Mouse (Mus musculus): ENCODE measurements around the gene Pcsk5. TPM values are rescaled to one million over a fixed set of nuclear protein-coding genes. Genes with fewer than 3 reads are reported as not detected.

The Pcsk5 gene
- polyA plus RNA-seq, 1 experiment, result 1.2 TPM

DNA sequence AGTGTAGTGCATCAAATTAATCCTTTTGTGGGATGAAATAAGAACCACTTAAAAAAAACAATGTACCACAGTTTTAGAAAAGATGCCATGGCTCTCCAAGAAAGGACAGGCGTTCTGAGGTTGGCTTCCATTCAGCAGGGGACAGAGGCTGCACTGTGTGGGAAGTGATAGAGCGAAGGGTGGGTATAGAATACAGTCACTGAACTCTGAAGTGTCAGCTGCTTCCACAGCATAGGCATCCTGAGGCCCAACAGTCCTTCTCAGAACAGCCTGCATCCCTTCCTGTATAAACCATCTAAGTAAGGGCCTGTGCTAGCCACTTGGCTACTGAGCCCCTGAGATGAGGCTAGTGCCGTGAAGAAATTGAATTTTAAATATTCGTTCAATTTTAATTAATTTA is 271.3 kb downstream of the Pcsk5 start:
- Histone ChIP-seq H3K36me3 (ENCODE audit: control insufficient read depth, insufficient read depth, low read length) (no peaks in the 10 kb centered on the region), H3K4me3 (ENCODE audit: extremely low read depth, insufficient read depth, insufficient read length) (no peak overlapping the region), H3K27me3 (ENCODE audit: control insufficient read depth, insufficient read depth, low read length) (no peaks in the 10 kb centered on the region), H3K4me1 (ENCODE audit: control insufficient read depth, insufficient read depth, insufficient read length) (no peaks in the 10 kb centered on the region), H3K27ac (ENCODE audit: insufficient read depth, low read length) (no peak overlapping the region)
- TF ChIP-seq POLR2A (IDR thresholded peaks at IDR 0.05; ENCODE audit: low read depth, low read length) (no peak), CTCF (IDR thresholded peaks at IDR 0.05; ENCODE audit: extremely low read depth, insufficient read depth, insufficient read length, insufficient replicate concordance) (no peak)
- no peak for DNase-seq (ENCODE audit: low read depth in 1 of 2, low spot score in 2 of 2)
- 91% methylated on average over 4 of the region's 4 CpGs for WGBS

DNA sequence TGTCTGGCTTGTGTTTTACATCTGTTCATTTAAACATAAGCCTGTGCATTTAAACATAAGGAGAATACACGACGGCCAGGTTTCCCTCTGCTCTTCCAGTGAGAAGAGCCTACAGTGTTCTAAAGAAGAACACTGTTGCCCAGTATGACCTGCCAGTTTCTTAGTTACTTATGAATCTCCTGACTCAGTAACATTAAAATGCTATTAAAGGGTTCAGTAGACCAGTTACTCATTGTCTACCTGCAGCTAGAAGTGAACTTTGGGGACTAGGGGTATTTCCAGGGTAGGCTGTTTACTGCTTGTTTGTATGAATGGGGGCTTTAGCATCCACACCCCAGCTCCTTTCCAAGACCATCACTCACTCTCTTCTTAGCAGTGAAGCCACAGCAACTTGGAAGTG is 278.7 kb downstream of the Pcsk5 start:
- TF ChIP-seq POLR2A (IDR thresholded peaks at IDR 0.05; ENCODE audit: low read depth, low read length) (no peak), CTCF (IDR thresholded peaks at IDR 0.05; ENCODE audit: extremely low read depth, insufficient read depth, insufficient read length, insufficient replicate concordance) (no peak)
- Histone ChIP-seq H3K4me1 (ENCODE audit: control insufficient read depth, insufficient read depth, insufficient read length) (no peaks in the 10 kb centered on the region), H3K27ac (ENCODE audit: insufficient read depth, low read length) (no peak overlapping the region), H3K27me3 (ENCODE audit: control insufficient read depth, insufficient read depth, low read length) (no peaks in the 10 kb centered on the region), H3K36me3 (ENCODE audit: control insufficient read depth, insufficient read depth, low read length) (no peaks in the 10 kb centered on the region), H3K4me3 (ENCODE audit: extremely low read depth, insufficient read depth, insufficient read length) (no peak overlapping the region)
- 95% methylated on average over 2 of the region's 2 CpGs for WGBS
- no peak for DNase-seq (ENCODE audit: low read depth in 1 of 2, low spot score in 2 of 2)

DNA sequence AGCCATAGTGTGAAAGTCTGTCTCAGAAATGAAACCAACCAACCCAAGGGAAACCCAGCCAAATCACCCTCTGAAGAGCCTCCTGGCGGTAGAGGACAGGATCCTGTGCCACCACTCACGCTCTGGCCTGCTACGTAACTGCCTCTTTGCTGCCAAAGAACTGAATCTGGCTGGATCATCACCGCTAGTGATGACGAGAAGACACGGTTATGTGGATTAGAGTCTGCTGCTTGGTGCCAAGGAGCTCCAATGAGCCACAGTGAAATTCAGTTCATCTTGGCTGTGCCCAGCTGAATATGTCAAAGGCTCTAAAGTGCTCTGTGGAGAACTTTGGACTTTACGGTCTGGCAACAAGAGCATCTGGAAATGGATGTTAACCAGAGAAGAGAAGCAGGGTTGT is 282.3 kb downstream of the Pcsk5 start:
- Histone ChIP-seq H3K36me3 (ENCODE audit: control insufficient read depth, insufficient read depth, low read length) (no peaks in the 10 kb centered on the region), H3K4me1 (ENCODE audit: control insufficient read depth, insufficient read depth, insufficient read length) (no peaks in the 10 kb centered on the region), H3K4me3 (ENCODE audit: extremely low read depth, insufficient read depth, insufficient read length) (no peak overlapping the region), H3K27ac (ENCODE audit: insufficient read depth, low read length) (no peak overlapping the region), H3K27me3 (ENCODE audit: control insufficient read depth, insufficient read depth, low read length) (no peaks in the 10 kb centered on the region)
- WGBS, result 93% methylated on average over 7 of the region's 7 CpGs
- TF ChIP-seq POLR2A (IDR thresholded peaks at IDR 0.05; ENCODE audit: low read depth, low read length), result no peak
- TF ChIP-seq CTCF (IDR thresholded peaks at IDR 0.05; ENCODE audit: extremely low read depth, insufficient read depth, insufficient read length, insufficient replicate concordance), result no peak
- DNase-seq (ENCODE audit: low read depth in 1 of 2, low spot score in 2 of 2), result no peak

DNA sequence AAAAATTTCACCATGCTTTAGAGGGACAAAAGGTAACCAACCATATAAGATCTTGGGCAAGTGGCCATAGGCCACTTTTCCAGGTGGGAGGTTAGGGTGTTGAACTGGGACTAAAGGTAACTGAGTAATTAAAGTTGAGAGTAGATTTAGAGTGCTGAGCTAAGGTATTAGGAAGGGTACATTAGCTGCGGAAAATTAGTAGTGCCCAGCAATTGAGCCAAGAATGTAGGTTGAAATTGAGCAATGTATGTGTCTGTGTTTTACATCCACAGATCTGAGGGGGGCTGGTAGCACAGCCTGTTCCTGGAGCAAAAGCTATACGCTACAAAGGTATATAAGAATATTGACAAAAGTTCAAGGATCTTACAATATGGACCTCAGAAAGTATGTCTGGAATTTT is 282.9 kb downstream of the Pcsk5 start:
- WGBS, result 92% methylated on average over 2 of the region's 2 CpGs
- DNase-seq (ENCODE audit: low read depth in 1 of 2, low spot score in 2 of 2), result no peak
- no peak overlapping the region for H3K4me3 ChIP-seq (ENCODE audit: extremely low read depth, insufficient read depth, insufficient read length)
- no peaks in the 10 kb centered on the region for H3K27me3 ChIP-seq (ENCODE audit: control insufficient read depth, insufficient read depth, low read length)
- H3K36me3 ChIP-seq (ENCODE audit: control insufficient read depth, insufficient read depth, low read length), result no peaks in the 10 kb centered on the region
- TF ChIP-seq POLR2A (IDR thresholded peaks at IDR 0.05; ENCODE audit: low read depth, low read length), result no peak
- TF ChIP-seq CTCF (IDR thresholded peaks at IDR 0.05; ENCODE audit: extremely low read depth, insufficient read depth, insufficient read length, insufficient replicate concordance), result no peak
- H3K4me1 ChIP-seq (ENCODE audit: control insufficient read depth, insufficient read depth, insufficient read length), result no peaks in the 10 kb centered on the region
- H3K27ac ChIP-seq (ENCODE audit: insufficient read depth, low read length), result no peak overlapping the region

DNA sequence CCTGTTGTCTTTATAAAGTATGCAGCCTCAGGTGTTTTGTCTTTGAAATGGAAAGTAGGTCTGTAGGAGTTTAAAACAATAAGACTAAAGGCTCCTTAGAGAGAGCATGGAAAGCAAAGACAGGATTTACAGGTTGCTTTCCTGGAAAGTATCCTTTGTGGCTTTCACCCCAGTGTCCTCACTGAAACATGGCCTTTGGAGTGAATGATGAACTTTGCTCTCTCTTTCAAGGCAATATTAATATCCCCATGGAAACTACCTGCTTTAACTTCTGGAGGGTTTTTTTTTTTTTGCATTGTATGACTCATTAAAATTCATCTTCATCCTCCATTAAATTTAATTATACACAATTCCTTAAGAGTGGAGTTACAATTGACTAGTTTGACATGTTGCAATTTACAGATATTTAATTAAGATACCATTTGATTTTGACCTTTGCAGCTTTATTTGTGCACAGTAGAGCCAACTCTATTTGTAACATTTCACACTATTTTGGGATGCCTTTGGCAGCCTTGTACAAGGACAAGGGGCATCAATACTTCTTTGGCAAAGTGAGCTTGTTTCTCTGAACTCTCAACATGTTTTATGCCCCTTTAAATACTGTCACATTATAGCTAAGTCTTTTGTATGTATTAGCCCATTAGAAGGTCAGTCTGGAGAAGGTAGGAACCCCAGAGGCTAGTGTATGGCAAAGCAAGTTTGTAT is 283.9 kb downstream of the Pcsk5 start:
- DNase-seq (ENCODE audit: low read depth in 1 of 2, low spot score in 2 of 2), result no peak
- Histone ChIP-seq H3K4me3 (ENCODE audit: extremely low read depth, insufficient read depth, insufficient read length) (no peak overlapping the region), H3K4me1 (ENCODE audit: control insufficient read depth, insufficient read depth, insufficient read length) (no peaks in the 10 kb centered on the region), H3K27me3 (ENCODE audit: control insufficient read depth, insufficient read depth, low read length) (no peaks in the 10 kb centered on the region), H3K36me3 (ENCODE audit: control insufficient read depth, insufficient read depth, low read length) (no peaks in the 10 kb centered on the region), H3K27ac (ENCODE audit: insufficient read depth, low read length) (no peak overlapping the region)
- TF ChIP-seq POLR2A (IDR thresholded peaks at IDR 0.05; ENCODE audit: low read depth, low read length) (no peak), CTCF (IDR thresholded peaks at IDR 0.05; ENCODE audit: extremely low read depth, insufficient read depth, insufficient read length, insufficient replicate concordance) (no peak)

DNA sequence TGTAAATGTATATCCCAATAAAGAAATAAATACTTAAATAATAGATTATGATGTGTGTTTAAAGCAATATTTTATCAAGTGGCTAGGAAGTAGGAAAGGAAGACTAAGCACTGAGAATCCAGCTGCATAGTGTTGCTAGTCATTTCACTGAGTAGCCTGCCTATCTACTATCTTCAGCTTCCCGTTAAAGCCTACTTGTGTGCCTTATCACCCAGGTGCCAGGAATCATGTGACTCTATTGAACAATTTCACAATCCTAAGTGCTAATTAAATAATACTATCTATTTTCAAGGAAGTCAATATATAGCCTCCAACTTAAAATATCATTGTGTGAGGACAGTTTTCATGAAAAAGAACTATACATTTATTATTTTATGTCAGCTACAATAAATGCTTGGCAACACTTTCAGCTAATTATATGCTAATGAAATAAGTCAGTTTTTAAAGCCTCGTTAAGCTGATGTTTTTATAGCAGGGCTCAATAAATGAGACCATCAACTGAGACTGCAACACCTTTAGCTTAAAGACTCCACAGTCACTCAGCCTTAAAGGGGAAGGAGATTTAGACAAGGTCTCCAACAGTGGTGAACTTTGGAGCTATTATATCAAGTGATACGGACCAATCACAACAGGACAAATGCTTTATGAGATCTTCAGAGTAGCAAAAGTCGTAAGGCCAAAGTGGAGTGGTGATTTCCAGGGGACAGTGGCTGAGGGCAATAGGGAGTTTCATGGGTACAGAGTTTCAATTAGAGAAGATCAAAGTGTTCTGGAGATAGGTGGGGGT is 308.5 kb downstream of the Pcsk5 start:
- H3K4me3 ChIP-seq (ENCODE audit: extremely low read depth, insufficient read depth, insufficient read length), result no peak overlapping the region
- WGBS, result 74% methylated on average over 4 of the region's 4 CpGs
- H3K36me3 ChIP-seq (ENCODE audit: control insufficient read depth, insufficient read depth, low read length), result no peaks in the 10 kb centered on the region
- no peak overlapping the region for H3K27ac ChIP-seq (ENCODE audit: insufficient read depth, low read length)
- no peaks in the 10 kb centered on the region for H3K27me3 ChIP-seq (ENCODE audit: control insufficient read depth, insufficient read depth, low read length)
- H3K4me1 ChIP-seq (ENCODE audit: control insufficient read depth, insufficient read depth, insufficient read length), result no peaks in the 10 kb centered on the region
- TF ChIP-seq CTCF (IDR thresholded peaks at IDR 0.05; ENCODE audit: extremely low read depth, insufficient read depth, insufficient read length, insufficient replicate concordance), result no peak
- TF ChIP-seq POLR2A (IDR thresholded peaks at IDR 0.05; ENCODE audit: low read depth, low read length), result no peak
- DNase-seq (ENCODE audit: low read depth in 1 of 2, low spot score in 2 of 2), result no peak

DNA sequence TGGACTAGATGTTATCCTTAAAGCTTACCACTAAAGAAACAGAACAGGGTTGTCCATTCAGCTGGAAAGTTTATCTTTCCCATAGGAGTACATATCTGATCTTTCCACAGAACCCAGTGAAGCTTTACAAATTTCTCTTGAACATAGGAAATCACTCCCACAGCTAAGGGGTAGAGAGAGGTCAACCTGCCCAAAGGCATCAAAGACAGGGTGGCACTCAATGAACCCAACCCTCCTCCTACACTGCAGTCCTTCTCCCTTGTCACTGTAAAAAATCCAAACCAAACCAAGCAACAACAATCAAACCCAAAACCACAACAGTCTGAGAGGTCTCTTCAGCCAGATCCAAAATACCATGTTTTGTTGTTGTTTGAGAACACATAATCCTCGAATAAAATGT is 311.9 kb downstream of the Pcsk5 start:
- no peak for DNase-seq (ENCODE audit: low read depth in 1 of 2, low spot score in 2 of 2)
- TF ChIP-seq CTCF (IDR thresholded peaks at IDR 0.05; ENCODE audit: extremely low read depth, insufficient read depth, insufficient read length, insufficient replicate concordance) (no peak), POLR2A (IDR thresholded peaks at IDR 0.05; ENCODE audit: low read depth, low read length) (no peak)
- no peak overlapping the region for H3K27ac ChIP-seq (ENCODE audit: insufficient read depth, low read length)
- H3K27me3 ChIP-seq (ENCODE audit: control insufficient read depth, insufficient read depth, low read length), result no peaks in the 10 kb centered on the region
- no peak overlapping the region for H3K4me3 ChIP-seq (ENCODE audit: extremely low read depth, insufficient read depth, insufficient read length)
- H3K4me1 ChIP-seq (ENCODE audit: control insufficient read depth, insufficient read depth, insufficient read length), result no peaks in the 10 kb centered on the region
- H3K36me3 ChIP-seq (ENCODE audit: control insufficient read depth, insufficient read depth, low read length), result no peaks in the 10 kb centered on the region
- 77% methylated on average over 1 of the region's 1 CpGs for WGBS
